Mouse (Mus musculus): ENCODE measurements around the gene Fbxl20.

DNA sequence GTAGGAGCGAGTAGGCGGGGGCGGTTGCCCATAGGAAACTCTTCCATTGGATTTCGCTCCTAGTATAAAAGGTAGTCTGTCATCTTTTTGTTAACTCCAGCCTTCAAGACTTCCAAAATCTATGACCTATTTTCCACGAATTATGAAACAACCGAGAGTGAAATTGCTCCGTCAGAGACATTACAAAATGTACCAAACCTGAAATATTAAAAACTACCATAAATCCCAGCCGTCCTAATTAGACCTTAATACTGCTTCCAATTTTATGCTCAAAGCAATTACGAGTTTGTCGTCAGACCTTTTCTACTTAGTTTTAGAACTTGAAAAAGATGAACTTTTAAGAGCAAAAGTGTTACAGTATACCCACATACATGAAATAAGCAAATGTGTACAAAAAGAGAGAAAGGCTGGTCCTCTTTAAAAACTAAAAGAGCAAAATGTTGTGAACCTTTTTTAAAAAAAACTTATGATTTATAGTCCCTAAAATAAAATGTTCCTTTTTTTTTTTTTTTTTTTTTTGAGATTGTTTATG, 488 bp upstream of the Fbxl20 start:
- no peak for TF ChIP-seq MAFK (IDR thresholded peaks at IDR 0.05; ENCODE audit: insufficient read depth, low read depth, low read length)
- TF ChIP-seq ZC3H11A (IDR thresholded peaks at IDR 0.05; ENCODE audit: borderline replicate concordance, low read depth, low read length) = no peak
